Mouse (Mus musculus) hindbrain, embryonic 11.5 days (tissue): ENCODE data around the gene Ptgis. TPM values are rescaled to one million over a fixed set of nuclear protein-coding genes. Genes with fewer than 3 reads are reported as not detected.

Experiments used
- ATAC-seq: fragments of 200-750 bp; cut with Nextera tagmentation; 2 replicates; pipeline ENCODE4 v1.8.0; 2017; ENCODE audit warnings: mild to moderate bottlenecking, moderate TSS enrichment, moderate library complexity; ENCODE audit not compliant: low FRiP score
- DNase-seq: peaks from one replicate; pipeline ENCODE4 v3.0.0-alpha.2; 2015; ENCODE audit warnings: low spot score
- H3K27ac ChIP-seq: fragments of 300-500 bp; sonication (generic); 2 replicates; pipeline ENCODE4 v1.5.1; 2014; ENCODE audit warnings: mild to moderate bottlenecking, low read depth, low read length
- H3K27me3 ChIP-seq: fragments of 300-500 bp; sonication (generic); 2 replicates; pipeline ENCODE4 v1.6.1; 2014; ENCODE audit warnings: mild to moderate bottlenecking, low read length, moderate library complexity, mixed read lengths; ENCODE audit not compliant: control insufficient read depth, insufficient read depth
- H3K36me3 ChIP-seq: fragments of 300-500 bp; sonication (generic); 2 replicates; pipeline ENCODE4 v1.6.1; 2014; ENCODE audit warnings: mild to moderate bottlenecking, low read length, moderate library complexity, mixed read lengths; ENCODE audit not compliant: control insufficient read depth, insufficient read depth
- H3K4me1 ChIP-seq: fragments of 300-500 bp; sonication (generic); replicated peaks from 2 replicates; pipeline ENCODE4 v1.6.1; 2014; ENCODE audit warnings: low read length, mixed read lengths; ENCODE audit not compliant: control insufficient read depth, insufficient read depth
- H3K4me2 ChIP-seq: fragments of 300-500 bp; sonication (generic); replicated peaks from 2 replicates; pipeline ENCODE4 v1.6.1; 2014; ENCODE audit warnings: mild to moderate bottlenecking, low read depth, low read length
- H3K4me3 ChIP-seq: fragments of 300-500 bp; sonication (generic); 2 replicates; pipeline ENCODE4 v1.5.1; 2014; ENCODE audit warnings: low read depth, low read length
- H3K9ac ChIP-seq: fragments of 300-500 bp; sonication (generic); 2 replicates; pipeline ENCODE4 v1.6.1; 2014; ENCODE audit warnings: low read depth, low read length
- H3K9me3 ChIP-seq: fragments of 300-500 bp; sonication (generic); 2 replicates; pipeline ENCODE4 v1.6.1; 2016; ENCODE audit warnings: low read length; ENCODE audit not compliant: control insufficient read depth
- WGBS: fragments of 180-500 bp; shearing (Covaris S2); extraction: QIAGEN DNeasy Blood & Tissue Kit; methylation state at CpG from one replicate; pipeline ENCODE4 v1.1.7; 2014; 5-methylcytosine and 5-hydroxymethylcytosine counted together
- polyA plus RNA-seq: library from polyadenylated mRNA; unstranded; fragments of >200 nt; fragmentation: Nextera tagmentation; extraction: Ambion mirVana; gene quantifications from 2 replicates; pipeline ENCODE4 v1.2.1, GENCODE M21; 2014

Ptgis gene
- polyA plus RNA-seq, 1 experiment from 2014 or later: 7.4 TPM

GRCm38 (mm10) chr2:167266231-167266630 lies 25.8 kb upstream of the Ptgis start:
- H3K27ac ChIP-seq: no peak overlapping the region
- ATAC-seq (no peak), DNase-seq (no peak)
- H3K4me3 ChIP-seq: no peak overlapping the region
- 94% methylated on average over 10 of the region's 10 CpGs for WGBS
- H3K9me3 ChIP-seq: no peaks in the 10 kb centered on the region
- no peak overlapping the region for H3K4me2 ChIP-seq
- no peak overlapping the region for H3K9ac ChIP-seq
- no peaks in the 10 kb centered on the region for H3K27me3 ChIP-seq
- H3K36me3 ChIP-seq: no peaks in the 10 kb centered on the region
- H3K4me1 ChIP-seq: no peaks in the 10 kb centered on the region

DNA sequence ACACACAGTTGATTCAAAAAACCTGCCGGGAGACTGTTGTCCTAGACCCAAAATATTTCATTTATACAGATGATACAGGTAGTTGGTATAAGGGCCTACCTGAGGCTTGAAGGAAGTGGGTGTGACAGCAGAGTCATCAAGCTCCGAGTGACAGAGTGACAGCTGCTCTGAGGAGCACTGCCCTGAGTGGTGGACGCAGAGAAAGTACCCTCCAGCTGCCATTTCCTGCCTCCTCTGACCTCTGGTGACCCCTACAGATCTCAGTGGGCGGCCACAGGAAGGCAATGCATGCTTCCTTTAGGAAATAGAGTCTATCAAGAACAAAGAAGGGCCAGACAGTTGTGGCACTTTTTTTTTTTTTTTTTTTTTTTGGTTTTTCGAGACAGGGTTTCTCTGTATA lies 25.4 kb upstream of the Ptgis start:
- no peaks in the 10 kb centered on the region for H3K36me3 ChIP-seq
- H3K4me2 ChIP-seq: no peak overlapping the region
- no peak overlapping the region for H3K4me3 ChIP-seq
- H3K4me1 ChIP-seq: no peaks in the 10 kb centered on the region
- WGBS: 50% methylated on average over 4 of the region's 5 CpGs
- no peaks in the 10 kb centered on the region for H3K27me3 ChIP-seq
- no peak overlapping the region for H3K27ac ChIP-seq
- no peak overlapping the region for H3K9ac ChIP-seq
- ATAC-seq (no peak), DNase-seq (no peak)
- H3K9me3 ChIP-seq: no peaks in the 10 kb centered on the region

- Histone ChIP-seq H3K4me1 (no peaks in the 10 kb centered on the region), H3K9ac (no peak overlapping the region), H3K9me3 (no peaks in the 10 kb centered on the region), H3K4me3 (no peak overlapping the region), H3K36me3 (no peaks in the 10 kb centered on the region), H3K27me3 (no peaks in the 10 kb centered on the region), H3K27ac (no peak overlapping the region), H3K4me2 (no peak overlapping the region)
- 90% methylated on average over 2 of the region's 2 CpGs for WGBS
- ATAC-seq (no peak), DNase-seq (no peak)
Measured at GRCm38 (mm10) chr2:167265021-167265420, 24.6 kb upstream of the Ptgis start.

DNA sequence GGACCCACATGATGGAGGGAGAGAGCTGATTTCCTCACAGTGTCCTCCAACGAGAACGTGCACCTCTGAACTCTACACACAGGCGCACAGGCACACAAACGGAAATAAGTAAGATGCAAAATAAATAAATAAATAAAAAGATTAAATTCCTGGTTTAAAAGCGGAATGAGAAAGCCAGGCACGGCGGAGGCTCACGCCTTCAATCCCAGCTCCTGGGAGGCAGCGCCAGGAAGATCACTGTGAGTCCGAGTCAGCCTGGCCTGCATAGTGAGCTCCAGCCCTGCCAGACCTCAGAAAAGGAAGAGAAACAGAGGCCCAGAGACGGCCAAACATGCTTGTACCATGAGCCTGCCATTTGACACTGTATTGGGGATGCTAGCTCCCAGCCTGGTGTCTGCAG lies 23.5 kb upstream of the Ptgis start:
- Histone ChIP-seq H3K4me3 (no peak overlapping the region), H3K27ac (no peak overlapping the region), H3K36me3 (no peaks in the 10 kb centered on the region), H3K4me1 (no peaks in the 10 kb centered on the region), H3K27me3 (no peaks in the 10 kb centered on the region), H3K4me2 (no peak overlapping the region), H3K9ac (no peak overlapping the region), H3K9me3 (no peaks in the 10 kb centered on the region)
- ATAC-seq (no peak), DNase-seq (no peak)
- 88% methylated on average over 11 of the region's 11 CpGs for WGBS

GRCm38 (mm10) chr2:167263040-167263810 lies 22.8 kb upstream of the Ptgis start:
- H3K9ac ChIP-seq: no peak overlapping the region
- DNase-seq: no peak
- no peak for ATAC-seq
- no peak overlapping the region for H3K4me3 ChIP-seq
- H3K36me3 ChIP-seq: no peaks in the 10 kb centered on the region
- H3K9me3 ChIP-seq: no peaks in the 10 kb centered on the region
- H3K27me3 ChIP-seq: no peaks in the 10 kb centered on the region
- no peak overlapping the region for H3K4me2 ChIP-seq
- 89% methylated on average over 8 of the region's 8 CpGs for WGBS
- no peaks in the 10 kb centered on the region for H3K4me1 ChIP-seq
- H3K27ac ChIP-seq: no peak overlapping the region

DNA sequence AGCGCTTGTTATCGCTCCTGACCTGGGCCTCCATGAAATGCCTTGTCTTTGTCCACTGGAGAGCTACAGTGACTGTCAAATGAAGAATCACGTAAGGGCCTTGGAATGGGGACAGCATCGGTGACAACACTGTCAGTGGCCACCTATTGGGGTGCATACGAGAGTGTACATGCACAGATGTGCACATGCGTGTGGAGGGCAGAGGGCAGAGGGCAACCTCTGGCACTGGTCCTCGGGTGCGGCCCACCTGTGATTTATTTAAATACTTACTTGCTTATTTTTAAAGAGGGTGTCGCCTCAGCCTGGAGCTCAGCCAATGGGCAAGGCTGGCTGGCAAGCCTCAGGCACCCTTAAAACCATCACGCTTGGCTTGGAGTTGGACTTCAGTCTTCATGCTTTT lies 22.0 kb upstream of the Ptgis start:
- DNase-seq (no peak), ATAC-seq (no peak)
- Histone ChIP-seq H3K4me3 (no peak overlapping the region), H3K9ac (no peak overlapping the region), H3K4me2 (no peak overlapping the region), H3K36me3 (no peaks in the 10 kb centered on the region), H3K4me1 (no peaks in the 10 kb centered on the region), H3K9me3 (no peaks in the 10 kb centered on the region), H3K27ac (no peak overlapping the region), H3K27me3 (no peaks in the 10 kb centered on the region)
- WGBS: 94% methylated on average over 10 of the region's 10 CpGs

- no peaks in the 10 kb centered on the region for H3K4me1 ChIP-seq
- 88% methylated on average over 4 of the region's 4 CpGs for WGBS
- H3K36me3 ChIP-seq: no peaks in the 10 kb centered on the region
- no peak overlapping the region for H3K9ac ChIP-seq
- H3K27me3 ChIP-seq: no peaks in the 10 kb centered on the region
- DNase-seq (no peak), ATAC-seq (no peak)
- no peak overlapping the region for H3K4me2 ChIP-seq
- H3K4me3 ChIP-seq: no peak overlapping the region
- no peak overlapping the region for H3K27ac ChIP-seq
- no peaks in the 10 kb centered on the region for H3K9me3 ChIP-seq
Measured at GRCm38 (mm10) chr2:167261106-167261505, 20.7 kb upstream of the Ptgis start.

DNA sequence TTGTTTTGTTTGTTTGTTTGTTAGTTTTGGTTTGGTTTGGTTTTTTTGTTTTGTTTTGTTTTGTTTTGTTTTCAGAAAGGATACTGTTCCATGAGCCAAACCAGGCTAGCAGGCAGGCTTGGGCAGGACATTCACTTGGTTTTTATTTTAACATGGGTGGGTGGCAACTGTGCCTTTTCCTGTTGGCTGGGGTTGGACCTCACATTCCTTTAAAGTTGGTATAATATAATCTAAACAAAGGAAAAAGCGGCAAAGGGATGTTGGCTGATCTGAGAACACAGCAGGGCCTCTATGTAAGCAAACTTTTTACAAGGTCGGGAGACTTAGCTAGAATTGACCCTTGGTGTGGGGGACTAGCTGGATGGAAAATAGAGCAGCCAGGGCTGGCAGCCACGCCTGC lies 17.4 kb upstream of the Ptgis start:
- Histone ChIP-seq H3K36me3 (no peaks in the 10 kb centered on the region), H3K4me2 (no peak overlapping the region), H3K27ac (no peak overlapping the region), H3K9ac (no peak overlapping the region), H3K9me3 (no peaks in the 10 kb centered on the region), H3K27me3 (no peaks in the 10 kb centered on the region), H3K4me3 (no peak overlapping the region), H3K4me1 (no peaks in the 10 kb centered on the region; the same call in 1 of the 2 replicates)
- DNase-seq (no peak), ATAC-seq (no peak)
- WGBS: 53% methylated on average over 3 of the region's 3 CpGs

DNA sequence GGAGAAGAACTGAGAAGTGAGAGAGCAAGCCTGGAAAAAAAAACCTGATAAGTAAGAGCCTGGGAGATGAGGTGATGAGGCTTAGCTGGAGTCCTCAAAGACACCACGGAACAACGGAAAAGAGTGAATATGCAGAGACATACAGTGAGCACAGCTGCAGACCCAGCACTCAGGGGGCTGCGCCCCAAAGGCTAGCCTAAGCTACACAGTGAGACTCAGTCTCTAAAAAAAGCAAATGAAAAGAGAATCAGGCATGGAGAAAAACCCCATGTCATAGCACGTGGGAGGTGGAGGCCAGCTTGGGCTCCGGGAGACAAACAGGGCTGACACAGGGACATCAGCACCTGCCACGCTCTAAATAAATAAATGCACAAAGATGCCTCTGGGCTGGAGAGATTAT lies 14.4 kb upstream of the Ptgis start:
- H3K9ac ChIP-seq: no peak overlapping the region
- WGBS: 80% methylated on average over 6 of the region's 6 CpGs
- H3K36me3 ChIP-seq: no peaks in the 10 kb centered on the region
- no peak overlapping the region for H3K4me3 ChIP-seq
- no peaks in the 10 kb centered on the region for H3K9me3 ChIP-seq
- H3K27ac ChIP-seq: no peak overlapping the region
- H3K4me2 ChIP-seq: no peak overlapping the region
- DNase-seq (no peak), ATAC-seq (no peak)
- H3K27me3 ChIP-seq: no peaks in the 10 kb centered on the region
- H3K4me1 ChIP-seq: no peaks in the 10 kb centered on the region; the same call in 1 of the 2 replicates
